Mouse (Mus musculus) liver, embryonic 13.5 days (tissue): ENCODE measurements around the gene Tstd1. TPM values are rescaled to one million over a fixed set of nuclear protein-coding genes. Genes with fewer than 3 reads are reported as not detected.

Experiments
- ATAC-seq: fragments of 200-750 bp; cut with Nextera tagmentation; 2 replicates; pipeline ENCODE4 v1.8.0; 2017; ENCODE audit warnings: low read depth, mild to moderate bottlenecking, moderate number of reproducible peaks, moderate library complexity
- DNase-seq: peaks from one replicate; pipeline ENCODE4 v3.0.0; 2022
- H3K27ac ChIP-seq: fragments of 300-500 bp; sonication (generic); 2 replicates; pipeline ENCODE4 v1.5.1; 2015; ENCODE audit warnings: moderate library complexity, mild to moderate bottlenecking, inconsistent platforms
- H3K27me3 ChIP-seq: fragments of 300-500 bp; sonication (generic); 2 replicates; pipeline ENCODE4 v1.6.1; 2015; ENCODE audit warnings: mild to moderate bottlenecking, inconsistent platforms
- H3K36me3 ChIP-seq: fragments of 300-500 bp; sonication (generic); 2 replicates; pipeline ENCODE4 v1.6.1; 2015; ENCODE audit warnings: mild to moderate bottlenecking, inconsistent platforms
- H3K4me1 ChIP-seq: fragments of 300-500 bp; sonication (generic); replicated peaks from 2 replicates; pipeline ENCODE4 v1.6.1; 2015; ENCODE audit warnings: inconsistent platforms
- H3K4me2 ChIP-seq: fragments of 300-500 bp; sonication (generic); 2 replicates; pipeline ENCODE4 v1.6.1; 2015; ENCODE audit warnings: inconsistent platforms, mild to moderate bottlenecking, moderate library complexity
- H3K4me3 ChIP-seq: fragments of 300-500 bp; sonication (generic); replicated peaks from 2 replicates; pipeline ENCODE4 v1.5.1; 2015; ENCODE audit warnings: mild to moderate bottlenecking, inconsistent platforms
- H3K9ac ChIP-seq: fragments of 300-500 bp; sonication (generic); 2 replicates; pipeline ENCODE4 v1.6.1; 2015; ENCODE audit warnings: mild to moderate bottlenecking, inconsistent platforms
- H3K9me3 ChIP-seq: fragments of 300-500 bp; sonication (generic); replicated peaks from 2 replicates; pipeline ENCODE4 v1.6.1; 2016; ENCODE audit warnings: inconsistent platforms
- WGBS: fragments of 180-500 bp; shearing (Covaris S2); methylation state at CpG from one replicate; pipeline ENCODE4 v1.1.7; 2015; ENCODE audit not compliant: insufficient replicate concordance; 5-methylcytosine and 5-hydroxymethylcytosine counted together
- polyA plus RNA-seq: library from polyadenylated mRNA; unstranded; fragments of >200 nt; fragmentation: Nextera tagmentation; extraction: Ambion mirVana; gene quantifications from 2 replicates; pipeline ENCODE4 v1.2.1, GENCODE M21; 2015

The Tstd1 gene
- polyA plus RNA-seq, 1 experiment from 2014 or later, result 1.3 TPM

- Histone ChIP-seq H3K27ac (peak overlapping the region; percentile 74), H3K27me3 (peaks cover 45% of the 10 kb centered on the region), H3K4me2 (peak overlapping the region; percentile 63), H3K36me3 (0 out of 2 replicates have a peak, but pooled peaks cover 6% of the 10 kb centered on the region), H3K9me3 (no peaks in the 10 kb centered on the region), H3K4me3 (peak overlapping the region; percentile 60), H3K4me1 (peaks cover 50% of the 10 kb centered on the region), H3K9ac (peak overlapping the region; percentile 43; the same call in 1 of the 2 replicates)
- ATAC-seq (no peak), DNase-seq (no peak)
- WGBS, result 18% methylated on average over 7 of the region's 9 CpGs
These were observed 21.5 kb downstream of the Tstd1 start for GRCm38 (mm10) chr1:171440025-171440725.

- peaks cover 50% of the 10 kb centered on the region for H3K4me1 ChIP-seq
- peak; percentile 15; the same call in 1 of the 2 replicates for ATAC-seq
- peaks cover 38% of the 10 kb centered on the region for H3K27me3 ChIP-seq
- 0 out of 2 replicates have a peak, but pooled peaks cover 6% of the 10 kb centered on the region for H3K36me3 ChIP-seq
- 8% methylated on average over 7 of the region's 7 CpGs for WGBS
- DNase-seq, result no peak
- H3K4me3 ChIP-seq, result no peak overlapping the region
- peak overlapping the region; percentile 63 for H3K4me2 ChIP-seq
- H3K9ac ChIP-seq, result no peak overlapping the region
- H3K27ac ChIP-seq, result peak overlapping the region; percentile 74
- no peaks in the 10 kb centered on the region for H3K9me3 ChIP-seq
These were observed 23.1 kb downstream of the Tstd1 start for GRCm38 (mm10) chr1:171441466-171442412.

GRCm38 (mm10) chr1:171442413-171442760, 23.7 kb downstream of the Tstd1 start:
- peak overlapping the region; percentile 63 for H3K4me2 ChIP-seq
- DNase-seq, result no peak
- no peak overlapping the region for H3K9ac ChIP-seq
- H3K36me3 ChIP-seq, result 0 out of 2 replicates have a peak, but pooled peaks cover 6% of the 10 kb centered on the region
- peak overlapping the region; percentile 69 for H3K27ac ChIP-seq
- H3K9me3 ChIP-seq, result no peaks in the 10 kb centered on the region
- no peak overlapping the region for H3K4me3 ChIP-seq
- ATAC-seq, result no peak
- peaks cover 32% of the 10 kb centered on the region for H3K27me3 ChIP-seq
- peaks cover 49% of the 10 kb centered on the region for H3K4me1 ChIP-seq
- WGBS, result 14% methylated on average over 8 of the region's 8 CpGs

- peaks cover 38% of the 10 kb centered on the region for H3K4me1 ChIP-seq
- no peak overlapping the region for H3K27ac ChIP-seq
- no peak overlapping the region for H3K4me2 ChIP-seq
- DNase-seq, result no peak
- H3K9me3 ChIP-seq, result no peaks in the 10 kb centered on the region
- H3K27me3 ChIP-seq, result peaks cover 5% of the 10 kb centered on the region
- no peak overlapping the region for H3K9ac ChIP-seq
- 0 out of 2 replicates have a peak, but pooled peaks cover 6% of the 10 kb centered on the region for H3K36me3 ChIP-seq
- ATAC-seq, result no peak
- no peak overlapping the region for H3K4me3 ChIP-seq
- WGBS, result 61% methylated on average over 5 of the region's 5 CpGs
These were observed 26.4 kb downstream of the Tstd1 start for GRCm38 (mm10) chr1:171445050-171445449.

- no peaks in the 10 kb centered on the region for H3K27me3 ChIP-seq
- peaks cover 20% of the 10 kb centered on the region for H3K4me1 ChIP-seq
- no peak overlapping the region for H3K27ac ChIP-seq
- 34% methylated on average over 7 of the region's 7 CpGs for WGBS
- ATAC-seq, result no peak
- no peak overlapping the region for H3K9ac ChIP-seq
- DNase-seq, result no peak
- 0 out of 2 replicates have a peak, but pooled peaks cover 6% of the 10 kb centered on the region for H3K36me3 ChIP-seq
- H3K9me3 ChIP-seq, result no peaks in the 10 kb centered on the region
- no peak overlapping the region for H3K4me2 ChIP-seq
- no peak overlapping the region for H3K4me3 ChIP-seq
These were observed 28.2 kb downstream of the Tstd1 start for GRCm38 (mm10) chr1:171446854-171447253.

- Histone ChIP-seq H3K27ac (no peak overlapping the region), H3K9ac (no peak overlapping the region), H3K4me3 (no peak overlapping the region), H3K4me1 (peaks cover 16% of the 10 kb centered on the region), H3K4me2 (no peak overlapping the region), H3K27me3 (no peaks in the 10 kb centered on the region), H3K36me3 (0 out of 2 replicates have a peak, but pooled peaks cover 6% of the 10 kb centered on the region), H3K9me3 (no peaks in the 10 kb centered on the region)
- WGBS, result 40% methylated on average over 10 of the region's 10 CpGs
- ATAC-seq (no peak), DNase-seq (no peak)
These were observed 29.0 kb downstream of the Tstd1 start for GRCm38 (mm10) chr1:171447692-171448091.

- Histone ChIP-seq H3K4me3 (no peak overlapping the region), H3K36me3 (no peaks in the 10 kb centered on the region), H3K9ac (no peak overlapping the region), H3K9me3 (no peaks in the 10 kb centered on the region), H3K4me1 (peaks cover 17% of the 10 kb centered on the region), H3K4me2 (no peak overlapping the region), H3K27ac (no peak overlapping the region), H3K27me3 (no peaks in the 10 kb centered on the region)
- WGBS, result 68% methylated on average over 11 of the region's 11 CpGs
- ATAC-seq (no peak), DNase-seq (no peak)
These were observed 31.4 kb downstream of the Tstd1 start for GRCm38 (mm10) chr1:171450062-171450461.

GRCm38 (mm10) chr1:171451001-171451400, 32.3 kb downstream of the Tstd1 start:
- DNase-seq (no peak), ATAC-seq (no peak)
- no peak overlapping the region for H3K27ac ChIP-seq
- H3K4me3 ChIP-seq, result no peak overlapping the region
- H3K27me3 ChIP-seq, result no peaks in the 10 kb centered on the region
- no peaks in the 10 kb centered on the region for H3K9me3 ChIP-seq
- H3K9ac ChIP-seq, result no peak overlapping the region
- H3K4me1 ChIP-seq, result peaks cover 17% of the 10 kb centered on the region
- WGBS, result 60% methylated on average over 10 of the region's 10 CpGs
- no peaks in the 10 kb centered on the region for H3K36me3 ChIP-seq
- no peak overlapping the region for H3K4me2 ChIP-seq

GRCm38 (mm10) chr1:171452522-171452921, 33.9 kb downstream of the Tstd1 start:
- Histone ChIP-seq H3K36me3 (no peaks in the 10 kb centered on the region), H3K27ac (peak overlapping the region; percentile 62; the same call in 1 of the 2 replicates), H3K9me3 (no peaks in the 10 kb centered on the region), H3K4me3 (no peak overlapping the region), H3K4me1 (peaks cover 12% of the 10 kb centered on the region), H3K4me2 (no peak overlapping the region), H3K9ac (no peak overlapping the region), H3K27me3 (no peaks in the 10 kb centered on the region)
- DNase-seq (no peak), ATAC-seq (0 out of 2 replicates have a peak, but pooled peaks have one; percentile 35)
- 48% methylated on average over 5 of the region's 5 CpGs for WGBS

GRCm38 (mm10) chr1:171452923-171453322, 34.3 kb downstream of the Tstd1 start:
- no peak for DNase-seq
- WGBS, result 64% methylated on average over 5 of the region's 5 CpGs
- Histone ChIP-seq H3K9me3 (no peaks in the 10 kb centered on the region), H3K9ac (no peak overlapping the region), H3K27me3 (no peaks in the 10 kb centered on the region), H3K27ac (peak overlapping the region; percentile 62; the same call in 1 of the 2 replicates), H3K4me3 (no peak overlapping the region), H3K36me3 (no peaks in the 10 kb centered on the region), H3K4me1 (peaks cover 8% of the 10 kb centered on the region), H3K4me2 (no peak overlapping the region)
- peak; percentile 51 for ATAC-seq

GRCm38 (mm10) chr1:171454926-171455325, 36.3 kb downstream of the Tstd1 start:
- H3K27me3 ChIP-seq, result no peaks in the 10 kb centered on the region
- ATAC-seq (no peak), DNase-seq (no peak)
- no peaks in the 10 kb centered on the region for H3K36me3 ChIP-seq
- H3K9me3 ChIP-seq, result no peaks in the 10 kb centered on the region
- no peak overlapping the region for H3K27ac ChIP-seq
- 65% methylated on average over 6 of the region's 6 CpGs for WGBS
- H3K4me2 ChIP-seq, result no peak overlapping the region
- H3K4me3 ChIP-seq, result no peak overlapping the region
- H3K4me1 ChIP-seq, result peaks cover 7% of the 10 kb centered on the region
- H3K9ac ChIP-seq, result no peak overlapping the region
